Mouse (Mus musculus) midbrain, postnatal 0 days (tissue): ENCODE measurements at regions not wholly inside any gene's neighbourhood (a gene's known extent, or its start where the extent isn't known, plus 50 kb on each side); places are given as distances from the start of the nearest gene placed in this dataset.
A peak's percentile ranks its signal among the peaks of the same experiment; 100 is the strongest.
"Not testable (repeated sequence)": the region's sequence is repeated elsewhere in the genome, so short reads cannot be mapped to it uniquely, and the experiment has no call there.

ENCODE experiments used
- ATAC-seq: fragments of 200-750 bp; cut with Nextera tagmentation; 2 replicates; pipeline ENCODE4 v1.8.0; 2017; ENCODE audit warnings: moderate number of reproducible peaks, mild to moderate bottlenecking, moderate TSS enrichment, moderate library complexity; ENCODE audit not compliant: low FRiP score
- DNase-seq: peaks from one replicate; pipeline ENCODE4 v3.0.0-alpha.2; 2015; ENCODE audit warnings: low spot score
- H3K27ac ChIP-seq: fragments of 300-500 bp; sonication (generic); 2 replicates; pipeline ENCODE4 v1.5.1; 2014; ENCODE audit warnings: low read depth, mild to moderate bottlenecking, low read length, mixed read lengths
- H3K27me3 ChIP-seq: fragments of 300-500 bp; sonication (generic); 2 replicates; pipeline ENCODE4 v1.6.1; 2014; ENCODE audit warnings: low read length, control low read depth, mixed read lengths; ENCODE audit not compliant: insufficient read depth
- H3K36me3 ChIP-seq: fragments of 300-500 bp; sonication (generic); 2 replicates; pipeline ENCODE4 v1.6.1; 2014; ENCODE audit warnings: low read length, control low read depth, mixed read lengths; ENCODE audit not compliant: insufficient read depth
- H3K4me1 ChIP-seq: fragments of 300-500 bp; sonication (generic); 2 replicates; pipeline ENCODE4 v1.6.1; 2014; ENCODE audit warnings: mild to moderate bottlenecking, control low read depth, antibody characterized with exemption, low read length, mixed read lengths; ENCODE audit not compliant: insufficient read depth
- H3K4me2 ChIP-seq: fragments of 300-500 bp; sonication (generic); 2 replicates; pipeline ENCODE4 v1.6.1; 2014; ENCODE audit warnings: low read depth, mild to moderate bottlenecking, low read length, mixed read lengths; ENCODE audit not compliant: poor library complexity, severe bottlenecking
- H3K4me3 ChIP-seq: fragments of 300-500 bp; sonication (generic); 2 replicates; pipeline ENCODE4 v1.5.1; 2014; ENCODE audit warnings: low read depth, mild to moderate bottlenecking, low read length, moderate library complexity
- H3K9ac ChIP-seq: fragments of 300-500 bp; sonication (generic); replicated peaks from 2 replicates; pipeline ENCODE4 v1.6.1; 2014; ENCODE audit warnings: mild to moderate bottlenecking, low read length, moderate library complexity, mixed read lengths; ENCODE audit not compliant: poor library complexity, severe bottlenecking
- H3K9me3 ChIP-seq: fragments of 300-500 bp; sonication (generic); 2 replicates; pipeline ENCODE4 v1.6.1; 2016; ENCODE audit warnings: low read length, control low read depth
- CTCF ChIP-seq: IDR thresholded peaks from 2 replicates; pipeline ENCODE4 v1.5.1; 2016; ENCODE audit warnings: antibody characterized with exemption, mild to moderate bottlenecking
- WGBS: fragments of 180-500 bp; shearing (Covaris S2); extraction: QIAGEN DNeasy Blood & Tissue Kit; methylation state at CpG from one replicate; pipeline ENCODE4 v1.1.7; 2014; 5-methylcytosine and 5-hydroxymethylcytosine counted together

- WGBS = under 1% methylated on average over 80 of the region's 82 CpGs
- peaks cover 33% of the 10 kb centered on the region for H3K27me3 ChIP-seq
- H3K4me1 ChIP-seq = 0 out of 2 replicates have a peak, but pooled peaks cover 3% of the 10 kb centered on the region
- H3K9ac ChIP-seq = peak overlapping the region; percentile 44; the same call in 1 of the 2 replicates
- TF ChIP-seq CTCF = peak; percentile 75
- H3K4me3 ChIP-seq = peak overlapping the region; percentile 47
- peak overlapping the region; percentile 94 for H3K4me2 ChIP-seq
- no peaks in the 10 kb centered on the region for H3K36me3 ChIP-seq
- no peaks in the 10 kb centered on the region for H3K9me3 ChIP-seq
- ATAC-seq = peak; percentile 82
- peak; percentile 52 for DNase-seq
- H3K27ac ChIP-seq = no peak overlapping the region
These were observed 177.1 kb upstream of the Gdi2 start for GRCm38 (mm10) chr13:3360503-3361490.

- no peak overlapping the region for H3K27ac ChIP-seq
- H3K9me3 ChIP-seq = no peaks in the 10 kb centered on the region
- H3K9ac ChIP-seq = no peak overlapping the region
- ATAC-seq (no peak), DNase-seq (peak; percentile 9)
- no peaks in the 10 kb centered on the region for H3K36me3 ChIP-seq
- H3K4me2 ChIP-seq = no peak overlapping the region
- no peak overlapping the region for H3K4me3 ChIP-seq
- no peaks in the 10 kb centered on the region for H3K27me3 ChIP-seq
- TF ChIP-seq CTCF = no peak
- no peaks in the 10 kb centered on the region for H3K4me1 ChIP-seq
- WGBS = 75% methylated on average over 6 of the region's 6 CpGs
These were observed 165.2 kb upstream of the Gdi2 start for GRCm38 (mm10) chr13:3372701-3373100.

GRCm38 (mm10) chr13:3373522-3374220, 164.2 kb upstream of the Gdi2 start:
- H3K4me2 ChIP-seq, H3K27ac ChIP-seq, H3K4me3 ChIP-seq, H3K9ac ChIP-seq, H3K36me3 ChIP-seq, H3K27me3 ChIP-seq, H3K9me3 ChIP-seq, ATAC-seq, H3K4me1 ChIP-seq: not testable (repeated sequence)
- WGBS = 48% methylated on average over 3 of the region's 3 CpGs
- DNase-seq = peak; percentile 42

DNA sequence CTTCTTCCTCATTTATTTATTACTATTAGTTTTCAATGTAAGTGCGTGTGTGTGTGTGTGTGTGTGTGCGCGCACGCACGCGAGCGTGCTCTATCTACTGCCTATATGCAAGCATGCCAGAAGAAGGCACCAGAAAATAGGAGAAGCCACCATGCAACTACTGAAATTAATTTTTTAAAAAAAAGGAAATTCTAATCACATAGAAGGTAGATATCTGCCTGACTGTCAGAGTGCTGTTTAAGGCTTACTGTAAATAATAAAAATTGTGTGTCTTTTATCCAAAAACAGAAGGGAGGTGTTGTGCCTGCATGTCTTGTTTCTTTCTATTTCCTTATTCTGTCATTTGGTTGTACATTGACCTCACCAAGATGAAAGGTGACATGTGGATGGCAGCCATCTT, 163.1 kb upstream of the Gdi2 start:
- no peak overlapping the region for H3K4me3 ChIP-seq
- H3K36me3 ChIP-seq = no peaks in the 10 kb centered on the region
- no peaks in the 10 kb centered on the region for H3K4me1 ChIP-seq
- DNase-seq (no peak), ATAC-seq (no peak)
- no peak overlapping the region for H3K9ac ChIP-seq
- H3K27ac ChIP-seq = no peak overlapping the region
- no peak overlapping the region for H3K4me2 ChIP-seq
- H3K9me3 ChIP-seq = no peaks in the 10 kb centered on the region
- no peak for TF ChIP-seq CTCF
- 93% methylated on average over 7 of the region's 7 CpGs for WGBS
- H3K27me3 ChIP-seq = no peaks in the 10 kb centered on the region

DNA sequence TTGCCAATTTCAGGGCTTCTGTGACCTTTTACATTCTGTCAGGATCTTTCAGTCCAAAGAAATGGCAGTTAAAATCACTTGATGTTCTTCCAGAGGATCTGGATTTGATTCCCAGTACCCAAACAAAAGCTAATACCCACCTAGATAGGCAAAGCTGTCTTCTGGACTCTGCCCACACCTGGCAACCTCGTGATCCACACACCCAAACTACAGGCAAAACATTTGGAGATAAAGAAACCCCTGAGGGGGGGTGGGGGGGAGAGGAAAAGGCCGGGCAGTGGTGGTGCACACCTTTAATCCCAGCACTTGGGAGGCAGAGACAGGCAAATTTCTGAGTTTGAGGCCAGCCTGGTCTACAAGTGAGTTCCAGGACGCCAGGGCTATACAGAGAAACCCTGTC, 160.1 kb upstream of the Gdi2 start:
- not testable (repeated sequence) for DNase-seq, H3K36me3 ChIP-seq, H3K27me3 ChIP-seq, H3K4me2 ChIP-seq, H3K4me1 ChIP-seq, ATAC-seq, H3K4me3 ChIP-seq, H3K9ac ChIP-seq, H3K27ac ChIP-seq, H3K9me3 ChIP-seq
- 64% methylated on average over 3 of the region's 3 CpGs for WGBS

- not testable (repeated sequence) for ATAC-seq, H3K9ac ChIP-seq, H3K4me3 ChIP-seq, H3K4me1 ChIP-seq, H3K27me3 ChIP-seq, H3K4me2 ChIP-seq, DNase-seq, H3K9me3 ChIP-seq, H3K36me3 ChIP-seq, H3K27ac ChIP-seq
- 86% methylated on average over 2 of the region's 2 CpGs for WGBS
These were observed 132.1 kb upstream of the Gdi2 start for GRCm38 (mm10) chr13:3405783-3406182.
